Mouse (Mus musculus) activated CD4-positive, CD25-positive, alpha-beta regulatory T cell (primary cell): ENCODE data around the gene Tcp10a. TPM values are rescaled to one million over a fixed set of nuclear protein-coding genes. Genes with fewer than 3 reads are reported as not detected.

ENCODE experiments used
- polyA plus RNA-seq, 2 experiments: library from polyadenylated mRNA; unstranded; fragments of 100-300 nt; shearing (Covaris generic); gene quantifications; one replicate each; pipeline ENCODE4 v1.2.1; 2017

Gene Tcp10a
- under 1 TPM in 1 of 2 experiments, not detected in 1; 0.14 TPM for polyA plus RNA-seq

DNA sequence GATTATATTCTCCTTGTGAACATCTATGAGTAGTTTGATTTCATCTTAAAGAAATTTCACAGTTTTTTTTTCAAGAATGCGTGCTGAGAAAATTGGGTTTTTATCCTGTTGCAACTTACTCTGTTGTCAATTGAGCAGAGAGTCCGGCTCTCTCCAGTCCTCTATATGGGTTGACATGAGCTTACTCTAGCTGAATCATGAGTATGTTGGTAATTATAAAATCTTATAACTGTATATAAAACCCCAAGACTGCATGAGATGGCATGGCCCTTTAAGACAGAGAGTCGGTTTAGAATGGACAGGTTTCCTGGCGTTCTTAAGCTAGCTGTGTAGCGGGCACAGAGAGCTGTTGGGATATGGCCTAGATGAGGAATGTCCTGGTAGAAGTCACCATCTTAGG is at the start of gene Tcp10a:
Gene Tcp10a, plus strand, starts transcription at position 301 of the 400 bp plus-strand sequence.

DNA sequence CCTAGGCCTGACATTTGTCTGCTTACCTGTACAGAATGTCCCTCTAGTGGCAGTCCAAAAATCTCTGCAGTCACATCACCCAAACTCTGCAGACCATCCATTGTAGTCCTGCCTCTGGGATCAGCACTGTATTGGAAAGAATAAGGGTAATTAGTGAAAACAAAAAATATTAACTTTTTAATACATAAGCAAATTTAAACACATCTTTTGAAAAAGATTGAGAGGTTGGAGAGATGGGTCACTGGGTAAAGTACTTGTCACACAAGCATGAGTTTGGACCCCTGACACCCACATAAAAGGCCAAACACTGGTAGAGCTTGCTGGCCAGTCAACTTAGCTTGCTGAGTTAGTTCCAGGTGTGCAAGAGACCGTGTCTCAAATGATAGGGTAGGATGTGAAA is 28.1 kb downstream of the Tcp10a start, which contains the start of gene Ttll2:
Gene Ttll2, minus strand, starts transcription at position 101 of the 400 bp plus-strand sequence.

DNA sequence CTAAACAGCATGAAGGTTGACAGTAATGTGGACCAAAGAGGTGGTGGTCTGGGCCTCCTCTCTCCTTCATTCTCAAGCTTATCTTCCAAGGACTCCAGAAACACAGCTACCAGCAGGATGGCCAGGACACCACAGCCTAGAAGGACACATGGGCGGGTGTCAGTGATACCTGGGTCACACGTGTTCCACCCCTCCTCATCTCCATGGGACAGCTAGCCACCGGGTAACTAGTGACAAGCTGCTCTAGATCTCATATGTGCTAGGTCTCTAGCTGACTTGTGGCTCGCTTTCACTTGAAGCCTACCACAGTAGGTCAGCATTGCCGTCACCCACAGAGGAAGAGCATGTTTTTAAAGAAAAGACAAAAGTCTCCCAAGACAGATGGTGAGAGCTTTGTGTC is 47.4 kb downstream of the Tcp10a start, which contains the start of gene Gm49630:
Gene Gm49630, minus strand, starts transcription at position 101 of the 400 bp plus-strand sequence.

GRCm38 (mm10) chr17:7385364-7385763 is 60.9 kb downstream of the Tcp10a start, which contains the start of gene Unc93a2:
Gene Unc93a2 (minus strand): TSS chr17:7385464.

Other genes with a start within 250 kb of the Tcp10a start
- gene Rps6ka2, start 154.5 kb upstream of the Tcp10a start, polyA plus RNA-seq: 1 to 10 TPM in 1 of 2 experiments, under 1 TPM in 1; 0.61 to 1.9 TPM
- not detected for gene Ttll2, start 28.1 kb downstream of the Tcp10a start, polyA plus RNA-seq
- gene Gm49630, start 47.3 kb downstream of the Tcp10a start, polyA plus RNA-seq: not detected
- under 1 TPM in 1 of 2 experiments, not detected in 1; 0.25 TPM for gene Unc93a2, start 60.8 kb downstream of the Tcp10a start, polyA plus RNA-seq